Mouse (Mus musculus) effector memory CD4-positive, alpha-beta T cell, adult 5 months (primary cell): ENCODE results near the gene Pcgf1. TPM values are rescaled to one million over a fixed set of nuclear protein-coding genes. Genes with fewer than 3 reads are reported as not detected.

Experiments used
- polyA plus RNA-seq: library from polyadenylated mRNA; unstranded; fragments of 100-300 nt; shearing (Covaris generic); gene quantifications from one replicate; pipeline ENCODE4 v1.2.1, GENCODE M21; 2017

Pcgf1 gene
- polyA plus RNA-seq = 25.5 TPM

DNA sequence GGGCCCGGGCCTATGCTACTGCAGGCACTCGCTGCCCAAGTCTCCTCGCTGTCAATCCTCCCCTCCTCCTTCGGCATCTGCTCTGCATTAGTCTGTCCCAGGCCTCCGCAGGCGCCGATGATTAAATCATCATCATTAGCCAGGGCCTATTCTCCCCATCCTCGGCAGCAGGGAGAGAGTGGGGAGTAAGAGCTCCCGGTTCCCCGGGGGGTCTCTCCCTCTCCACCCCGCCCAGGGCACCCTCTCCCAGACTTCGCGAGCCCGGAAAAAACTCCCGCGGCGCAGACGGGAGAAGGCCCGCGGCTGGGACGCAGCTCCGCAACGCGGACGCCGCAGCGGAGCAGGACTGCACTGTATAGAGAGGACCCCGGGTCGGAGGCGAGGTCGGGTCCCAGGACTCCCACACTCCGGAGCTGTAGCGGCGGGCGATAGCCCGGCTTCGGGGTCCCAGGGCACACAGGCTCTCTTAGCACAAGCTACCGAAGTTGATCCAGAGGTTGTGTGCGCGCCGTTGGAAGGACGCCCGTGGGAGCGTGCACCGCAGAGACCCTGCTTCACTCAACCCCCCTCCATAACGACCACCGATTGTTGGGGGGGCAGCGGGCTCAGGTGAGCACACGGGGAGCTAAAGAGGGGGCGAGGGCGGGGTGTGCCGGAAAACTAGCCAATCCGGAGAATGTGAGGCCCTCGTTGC lies at the start of gene Pcgf1:
Pcgf1 (plus strand) TSS at position 240 of the 694 bp plus-strand sequence.

DNA sequence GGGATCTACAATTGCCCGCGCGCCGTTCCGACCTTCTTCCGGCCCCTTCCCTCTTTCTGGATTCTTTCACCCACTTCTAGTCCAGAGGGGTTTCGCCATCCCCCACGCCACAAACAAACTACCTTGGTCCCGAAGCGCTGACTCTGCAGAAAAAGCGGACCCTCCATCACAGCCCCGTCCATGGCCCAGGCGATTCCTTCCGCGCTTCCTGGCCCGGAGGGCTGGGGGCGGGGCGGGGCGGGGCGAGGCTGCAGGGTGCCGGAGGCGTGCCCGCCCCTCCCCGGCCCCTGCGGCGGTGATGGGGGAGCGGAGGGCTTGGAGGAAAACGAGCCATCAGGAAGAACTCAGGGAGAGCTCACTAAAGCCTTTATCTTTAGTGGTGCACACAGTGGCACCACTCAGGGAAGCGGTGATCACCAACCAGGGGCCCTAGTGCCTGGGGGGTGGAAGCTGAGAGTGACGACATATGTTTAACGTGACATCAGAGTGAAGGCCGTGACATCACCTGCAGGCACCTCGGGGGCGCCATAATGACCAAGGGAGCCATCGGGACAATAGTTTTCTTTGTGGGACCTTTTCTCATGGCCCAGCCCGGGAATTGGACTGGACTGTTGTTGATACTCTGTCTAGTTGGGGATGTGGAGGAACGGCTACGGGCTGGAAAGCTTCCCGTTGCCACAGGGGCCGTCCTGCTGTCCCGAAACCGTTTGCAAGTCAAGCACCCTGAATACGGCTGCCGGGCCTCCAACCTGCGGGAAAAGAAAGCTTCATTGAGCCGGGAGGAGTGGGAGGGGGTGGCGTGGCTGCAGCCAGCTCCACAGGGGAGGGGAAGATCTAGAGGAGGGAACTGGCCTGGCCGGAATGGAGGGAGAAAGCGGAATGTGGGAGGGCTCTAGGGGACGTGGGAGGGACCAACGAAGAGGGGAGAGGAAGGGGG lies 44.2 kb upstream of the Pcgf1 start, which contains the start of the genes Dok1 and Loxl3:
Dok1 (minus strand) TSS at position 223 of the 937 bp plus-strand sequence.
Loxl3 (plus strand) TSS at position 925 of the 937 bp plus-strand sequence.

DNA sequence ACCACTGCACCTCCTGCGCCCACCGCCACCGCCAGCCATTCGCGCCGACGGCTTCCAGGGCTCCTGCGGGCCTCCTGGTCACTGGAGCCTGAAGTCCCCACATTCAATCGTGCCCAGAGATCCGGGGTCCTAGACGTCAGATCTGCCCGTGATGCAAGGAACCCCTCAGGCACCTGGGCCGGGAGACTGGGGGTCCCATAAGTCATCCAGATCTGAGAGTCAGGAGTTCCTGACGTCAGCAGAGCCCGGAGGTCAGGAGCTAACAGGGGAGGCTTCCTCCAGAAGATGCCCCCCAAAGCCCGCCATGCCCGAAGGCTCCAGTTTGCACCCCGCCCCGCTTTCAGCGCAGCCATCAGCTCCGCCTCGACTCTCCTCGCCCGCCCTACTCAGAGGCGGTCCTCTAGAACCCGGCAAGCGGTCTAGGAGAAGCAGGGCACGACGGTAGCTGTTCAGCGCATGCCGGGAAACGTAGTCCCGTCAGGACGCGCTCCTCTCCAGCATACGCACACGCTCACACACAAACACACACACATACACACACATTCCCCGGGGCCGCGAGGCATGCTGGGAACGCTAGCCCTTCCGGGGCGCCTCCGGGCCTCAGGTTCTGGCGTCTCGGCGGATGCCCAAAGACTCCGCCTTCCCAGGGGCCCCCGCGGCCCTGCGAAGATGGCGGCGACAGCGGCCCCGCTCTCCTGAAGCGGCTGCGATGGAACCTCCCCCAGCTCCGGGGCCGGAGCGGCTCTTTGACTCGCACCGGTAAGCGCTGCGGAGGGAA lies 23.4 kb upstream of the Pcgf1 start, which contains the start of gene Aup1:
Aup1 (plus strand) TSS at position 448 of the 778 bp plus-strand sequence.

DNA sequence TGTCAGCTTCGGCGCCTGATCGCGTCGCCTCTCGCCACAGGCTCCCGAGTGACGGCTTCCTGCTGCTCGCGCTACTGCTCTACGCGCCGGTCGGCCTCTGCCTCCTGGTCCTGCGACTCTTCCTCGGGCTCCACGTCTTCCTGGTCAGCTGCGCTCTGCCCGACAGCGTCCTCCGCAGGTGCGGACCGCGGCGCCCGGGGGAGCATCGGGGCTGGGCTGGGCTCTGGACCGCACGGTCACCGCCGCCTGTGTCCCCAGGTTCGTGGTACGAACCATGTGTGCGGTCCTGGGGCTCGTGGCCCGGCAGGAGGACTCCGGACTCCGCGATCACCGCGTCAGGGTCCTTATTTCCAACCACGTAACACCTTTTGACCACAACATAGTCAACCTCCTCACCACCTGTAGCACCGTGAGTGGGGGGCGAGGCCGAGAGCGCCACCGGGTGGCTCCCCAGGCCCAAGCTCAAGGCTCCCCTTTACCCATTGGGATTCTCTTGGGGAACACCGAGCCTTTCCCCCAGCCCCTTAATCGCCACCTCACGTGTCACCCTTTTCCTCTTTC lies 22.7 kb upstream of the Pcgf1 start, which contains the start of gene Htra2:
Htra2 (minus strand) TSS at position 403 of the 561 bp plus-strand sequence.

DNA sequence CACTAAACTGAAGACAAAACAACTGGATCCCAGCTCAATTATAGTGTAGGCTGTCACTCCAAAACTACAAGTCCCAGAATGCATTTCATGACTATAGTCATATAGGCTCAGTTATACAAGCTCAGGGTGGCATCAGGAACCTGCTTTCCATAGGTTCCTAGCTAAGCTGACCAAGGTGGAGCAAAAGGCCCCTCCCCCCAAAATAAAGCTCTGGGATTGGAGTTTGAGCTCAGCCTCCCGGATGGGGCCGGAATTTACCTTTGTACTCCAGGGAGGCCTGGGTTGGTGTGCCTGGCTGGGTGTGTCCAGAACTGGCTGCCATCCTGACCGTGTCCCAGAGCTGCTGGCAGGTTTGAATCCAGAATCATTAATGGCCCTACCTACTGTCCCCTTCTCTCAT lies 19.9 kb upstream of the Pcgf1 start, which contains the start of gene Dqx1:
Dqx1 (plus strand) TSS at position 55 of the 400 bp plus-strand sequence.

DNA sequence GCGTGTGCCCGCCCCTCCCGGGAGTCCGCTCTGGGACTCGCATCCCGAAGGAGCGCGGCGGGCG lies 7.6 kb upstream of the Pcgf1 start, which contains the start of gene Tlx2:
Tlx2 (minus strand) TSS at position 47 of the 64 bp plus-strand sequence.

DNA sequence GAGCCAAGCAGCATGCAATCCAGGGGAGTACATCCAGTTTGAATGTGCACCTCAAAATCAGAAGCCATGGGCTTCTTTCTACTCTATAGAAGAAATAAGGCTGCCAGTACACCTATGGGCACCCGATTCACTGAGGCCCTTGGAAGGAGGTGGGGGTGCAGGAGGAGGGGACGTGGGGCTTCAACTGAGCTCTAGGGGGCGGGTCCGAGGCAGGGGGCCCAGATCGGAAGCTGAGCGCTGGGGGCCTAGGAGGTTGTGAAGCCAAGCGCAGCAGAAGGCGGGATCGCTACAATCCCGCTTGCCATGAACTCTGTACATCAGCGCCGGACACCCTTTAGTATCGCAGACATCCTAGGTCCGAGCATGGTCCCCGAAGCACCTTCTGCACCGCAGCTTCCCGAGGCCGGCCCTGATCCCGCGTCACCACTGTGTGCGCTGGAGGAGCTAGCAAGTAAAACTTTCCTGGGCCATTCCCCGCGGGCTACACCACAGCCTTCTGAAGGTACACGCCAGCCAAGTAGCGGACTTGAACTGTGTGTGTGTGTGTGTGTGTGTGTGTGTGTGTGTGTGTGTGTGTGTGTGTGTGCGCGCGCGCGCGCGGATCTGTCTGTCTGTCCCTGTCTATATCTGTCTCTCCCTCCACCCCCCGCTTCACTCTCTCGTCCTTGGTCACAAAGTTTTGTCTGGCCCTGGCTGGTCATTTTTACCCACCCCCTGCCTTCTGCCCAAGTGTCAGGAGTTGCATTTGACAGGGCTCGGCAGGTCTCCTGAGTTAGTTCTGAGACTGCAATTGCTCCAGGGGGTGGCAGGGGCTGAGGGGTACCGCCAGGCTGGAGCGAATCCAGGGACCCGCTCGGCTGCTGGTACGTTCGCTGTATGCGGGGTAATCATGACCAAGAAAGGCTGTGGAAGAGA lies 8.7 kb downstream of the Pcgf1 start, which contains the start of gene Lbx2:
Lbx2 (plus strand) TSS at position 247 of the 915 bp plus-strand sequence.

DNA sequence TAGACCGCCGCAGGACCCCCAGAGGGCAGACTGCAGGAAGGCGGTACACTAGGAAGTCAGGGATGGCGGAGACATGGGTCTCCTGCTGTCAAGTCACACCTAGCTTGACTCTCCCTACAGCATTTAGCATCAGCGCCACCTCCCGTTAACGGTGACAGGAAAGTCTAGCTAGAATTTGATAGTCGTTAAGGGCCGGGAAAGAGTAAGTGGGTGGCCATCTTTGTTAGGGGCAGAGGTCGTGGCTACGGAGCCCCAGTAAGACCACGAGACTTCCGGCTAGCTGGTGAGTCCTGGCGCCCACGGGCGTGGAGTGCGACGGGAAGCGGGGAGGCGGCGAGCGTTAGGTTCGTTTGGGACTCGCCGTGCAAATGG lies 23.6 kb downstream of the Pcgf1 start, which contains the start of the genes Ccdc142 and Gm42688:
Ccdc142 (plus strand) TSS at position 286 of the 372 bp plus-strand sequence.
Gm42688 (plus strand) TSS at position 302 of the 372 bp plus-strand sequence.

DNA sequence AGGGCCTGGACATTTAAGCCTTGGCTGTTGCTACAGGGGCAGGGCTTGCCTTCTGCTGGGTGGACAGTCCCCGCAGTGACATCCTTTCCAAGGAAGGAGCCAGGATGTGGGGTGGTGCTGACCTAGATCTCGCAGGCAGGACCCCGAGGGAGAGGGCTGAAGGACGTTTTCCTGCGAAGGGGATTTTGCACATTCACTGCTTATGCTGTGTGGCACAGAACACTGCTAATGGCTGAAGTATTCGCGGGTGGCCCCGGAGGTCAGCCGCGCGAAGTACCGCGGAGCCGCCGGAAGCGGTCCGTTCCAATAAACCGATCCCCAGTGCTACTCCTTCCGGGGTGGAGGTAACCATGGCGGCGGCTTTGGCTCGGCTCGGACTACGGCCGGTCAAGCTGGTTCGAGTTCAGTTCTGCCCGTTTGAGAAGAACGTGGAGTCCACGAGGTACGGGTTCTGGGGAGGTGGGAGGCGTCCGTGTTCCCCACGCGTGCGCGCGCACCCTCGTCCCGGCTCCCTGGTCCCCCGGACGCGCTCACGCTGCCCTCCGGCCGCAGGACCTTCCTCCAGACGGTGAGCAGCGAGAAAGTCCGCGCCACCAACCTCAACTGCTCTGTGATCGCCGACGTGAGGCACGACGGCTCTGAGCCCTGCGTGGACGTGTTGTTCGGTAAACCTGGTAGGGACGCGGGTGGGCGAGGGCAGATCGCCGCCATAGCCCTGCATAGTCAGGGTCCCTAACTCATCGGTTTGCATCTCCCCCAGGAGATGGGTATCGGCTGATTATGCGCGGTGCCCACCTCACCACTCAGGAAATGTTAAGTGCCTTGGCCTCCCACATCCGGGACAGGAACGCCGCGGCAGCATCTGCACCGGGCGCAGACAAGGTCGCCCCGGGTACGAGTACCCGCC lies 31.3 kb downstream of the Pcgf1 start, which contains the start of gene Mrpl53:
Mrpl53 (plus strand) TSS at position 279 of the 907 bp plus-strand sequence.

DNA sequence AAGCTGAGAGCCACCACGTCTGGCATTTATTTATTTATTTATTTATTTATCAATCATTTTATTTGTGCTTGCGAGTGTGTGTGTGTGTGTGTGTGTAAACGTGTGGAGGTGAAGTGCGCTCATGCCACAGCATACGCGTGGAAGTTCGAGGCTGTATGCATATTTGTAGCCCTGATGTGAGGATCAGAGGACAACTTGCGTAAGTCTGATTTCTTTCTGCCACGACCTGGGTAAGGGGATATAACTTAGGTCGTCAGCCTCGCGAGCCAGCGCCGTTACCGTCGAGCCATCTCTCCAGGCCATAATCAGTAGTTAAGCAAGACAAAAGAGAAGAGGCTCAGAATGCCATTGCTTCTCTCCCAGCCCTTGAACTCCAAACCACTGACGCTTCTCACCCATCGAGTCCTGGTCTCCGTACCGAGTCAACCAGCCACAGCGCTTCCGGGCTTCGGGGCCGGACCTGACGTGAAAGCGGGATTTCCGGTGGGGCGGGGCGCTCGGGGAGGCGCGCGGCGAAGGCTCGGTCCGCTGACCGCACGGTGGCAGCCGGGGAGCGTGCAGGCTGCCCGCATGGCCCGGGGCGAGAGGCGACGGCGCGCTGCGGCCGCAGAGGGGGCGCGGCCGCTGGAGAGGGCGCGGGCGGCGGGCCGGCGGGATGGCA lies 37.5 kb downstream of the Pcgf1 start, which contains the start of gene Mogs:
Mogs (plus strand) TSS at position 486 of the 661 bp plus-strand sequence.

DNA sequence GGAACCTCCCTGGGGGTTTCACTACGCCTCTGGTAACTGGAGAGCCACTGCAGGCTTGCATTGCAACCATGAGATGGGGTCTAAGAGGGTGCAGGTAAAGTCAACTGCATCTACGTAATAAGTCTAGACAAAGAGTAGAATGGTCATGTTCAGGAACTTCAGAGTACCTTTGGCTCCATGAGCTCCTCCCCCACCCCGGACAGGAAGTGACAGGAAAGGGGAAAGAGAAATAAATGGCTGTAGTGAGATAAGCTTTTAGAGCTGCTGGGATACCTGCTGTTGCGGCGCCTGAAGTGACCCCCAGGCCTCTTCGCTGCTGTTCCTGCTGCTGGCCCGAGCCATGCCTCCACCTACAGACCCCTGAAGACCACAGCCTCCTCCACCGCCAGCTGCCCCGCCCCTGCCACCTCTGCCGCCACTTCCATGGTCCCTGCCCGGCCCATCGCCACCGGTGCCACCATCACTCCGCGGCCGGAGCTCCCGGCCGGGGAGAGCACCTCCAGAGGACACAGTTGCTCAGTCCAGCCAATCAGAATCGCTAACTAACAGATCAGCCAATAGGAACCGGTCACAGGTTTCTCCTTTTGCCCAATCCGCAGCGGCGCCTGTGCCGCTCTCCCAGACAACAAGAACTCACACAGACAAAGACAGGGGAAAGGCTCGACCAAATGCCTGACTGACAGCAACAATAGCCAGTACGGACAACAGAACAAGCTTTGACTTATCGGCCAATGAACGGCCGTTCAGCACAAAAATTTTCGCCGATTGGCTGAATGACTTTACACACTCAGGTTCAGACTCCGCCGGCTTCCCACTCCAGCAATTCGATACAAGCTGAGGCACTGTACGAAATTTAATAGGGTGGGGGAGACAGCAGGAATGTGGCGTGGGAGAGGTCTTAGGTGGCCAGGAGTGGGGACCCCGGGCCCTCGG lies 43.5 kb downstream of the Pcgf1 start, which contains the start of gene Wbp1:
Wbp1 (minus strand) TSS at position 630 of the 933 bp plus-strand sequence.

DNA sequence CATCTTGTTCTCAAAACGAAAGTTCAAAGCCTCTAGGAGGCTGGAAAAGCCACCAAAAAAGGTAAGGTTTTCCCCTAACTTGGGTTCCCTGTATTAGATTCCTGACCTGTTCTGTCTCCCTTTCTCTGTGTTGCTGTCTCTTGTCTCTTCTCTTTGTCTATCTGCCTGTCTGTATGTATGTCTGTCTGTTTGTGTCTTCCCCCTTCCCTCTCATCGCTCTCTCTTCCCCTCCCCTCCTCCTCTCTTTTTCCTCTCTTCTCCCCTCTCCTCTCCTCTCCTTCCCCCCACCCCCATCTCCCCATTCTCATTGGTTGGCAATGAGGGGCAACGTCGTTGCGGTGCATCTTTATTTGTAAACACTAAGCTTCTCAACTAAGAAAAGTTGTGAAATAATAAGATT lies 47.7 kb downstream of the Pcgf1 start, which contains the start of gene Ino80b:
Ino80b (minus strand) TSS at position 101 of the 400 bp plus-strand sequence.

Other genes with a start within 250 kb of the Pcgf1 start
- gene Sema4f, start 138.1 kb upstream of the Pcgf1 start, polyA plus RNA-seq = 14.4 TPM
- gene M1ap, start 131.0 kb upstream of the Pcgf1 start, polyA plus RNA-seq = not detected
- gene Dok1, start 44.4 kb upstream of the Pcgf1 start, polyA plus RNA-seq = 13.9 TPM
- not detected for gene Loxl3, start 43.7 kb upstream of the Pcgf1 start, polyA plus RNA-seq
- gene Aup1, start 23.3 kb upstream of the Pcgf1 start, polyA plus RNA-seq = 408 TPM
- gene Htra2, start 22.6 kb upstream of the Pcgf1 start, polyA plus RNA-seq = 38.1 TPM
- gene Dqx1, start 20.0 kb upstream of the Pcgf1 start, polyA plus RNA-seq = 2.7 TPM
- not detected for gene Tlx2, start 7.6 kb upstream of the Pcgf1 start, polyA plus RNA-seq
- gene Lbx2, start 8.5 kb downstream of the Pcgf1 start, polyA plus RNA-seq = not detected
- gene Ccdc142, start 23.7 kb downstream of the Pcgf1 start, polyA plus RNA-seq = 2.9 TPM
- 7.2 TPM for gene Gm42688, start 23.7 kb downstream of the Pcgf1 start, polyA plus RNA-seq
- gene Mrpl53, start 31.2 kb downstream of the Pcgf1 start, polyA plus RNA-seq = 29.6 TPM
- gene Mogs, start 37.6 kb downstream of the Pcgf1 start, polyA plus RNA-seq = 71.4 TPM
- 58.8 TPM for gene Wbp1, start 43.7 kb downstream of the Pcgf1 start, polyA plus RNA-seq
- gene Ino80b, start 47.6 kb downstream of the Pcgf1 start, polyA plus RNA-seq = 26.6 TPM
- 0.77 TPM for gene Rtkn, start 57.6 kb downstream of the Pcgf1 start, polyA plus RNA-seq
- gene Wdr54, start 78.5 kb downstream of the Pcgf1 start, polyA plus RNA-seq = 0.62 TPM
- gene 1700003E16Rik, start 78.5 kb downstream of the Pcgf1 start, polyA plus RNA-seq = not detected
- 60.1 TPM for gene Dctn1, start 88.1 kb downstream of the Pcgf1 start, polyA plus RNA-seq
- gene Slc4a5, start 142.0 kb downstream of the Pcgf1 start, polyA plus RNA-seq = 0.81 TPM
- 63.8 TPM for gene Mthfd2, start 248.0 kb downstream of the Pcgf1 start, polyA plus RNA-seq
- gene Mob1a, start 248.1 kb downstream of the Pcgf1 start, polyA plus RNA-seq = 176 TPM